Mouse (Mus musculus): ENCODE data around the gene Krtap5-4. TPM values are rescaled to one million over a fixed set of nuclear protein-coding genes. Genes with fewer than 3 reads are reported as not detected.
A peak's percentile ranks its signal among the peaks of the same experiment; 100 is the strongest.
"Not testable (repeated sequence)": the region's sequence is repeated elsewhere in the genome, so short reads cannot be mapped to it uniquely, and the experiment has no call there.

Krtap5-4 gene
- polyA plus RNA-seq, 1 experiment from 2014 or later = not detected

DNA sequence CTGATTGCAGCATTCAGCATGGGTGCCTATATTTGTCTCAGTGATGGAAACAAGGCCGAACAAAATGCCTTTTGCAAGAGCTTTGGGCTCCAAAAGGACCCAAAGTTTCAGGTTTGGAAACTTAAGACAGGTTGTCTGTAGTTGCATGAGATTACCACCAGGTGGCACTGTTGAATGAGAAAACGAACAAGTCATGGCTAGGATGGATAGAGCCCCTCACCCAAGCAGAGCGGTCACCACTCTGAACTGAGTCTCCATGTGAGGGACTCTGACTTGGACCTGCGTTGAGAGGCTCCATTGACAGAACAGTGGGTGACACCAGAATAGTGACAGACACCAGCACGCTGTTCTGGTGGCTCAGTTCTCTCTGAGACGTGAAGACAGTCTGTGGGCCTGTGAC, 13.2 kb downstream of the Krtap5-4 start:
- 49% methylated on average over 6 of the region's 6 CpGs for WGBS
- H3K36me3 ChIP-seq (ENCODE audit: control insufficient read depth, insufficient read depth, low read length) = no peaks in the 10 kb centered on the region
- DNase-seq (ENCODE audit: low spot score) = peak; percentile 60
- no peaks in the 10 kb centered on the region for H3K9me3 ChIP-seq (ENCODE audit: control insufficient read depth, low read length)
- no peak overlapping the region for H3K9ac ChIP-seq (ENCODE audit: low read length)
- ATAC-seq (replicated peaks; ENCODE audit: low FRiP score) = no peak
- H3K4me1 ChIP-seq (replicated peaks; ENCODE audit: control insufficient read depth, insufficient read depth, low read length) = no peaks in the 10 kb centered on the region
- H3K4me3 ChIP-seq (ENCODE audit: low read depth, low read length) = no peak overlapping the region
- H3K4me2 ChIP-seq (ENCODE audit: low read depth, low read length, severe bottlenecking) = no peak overlapping the region
- no peaks in the 10 kb centered on the region for H3K27me3 ChIP-seq (ENCODE audit: control insufficient read depth, insufficient read depth, low read length)
- no peak overlapping the region for H3K27ac ChIP-seq (ENCODE audit: low read depth, low read length)

DNA sequence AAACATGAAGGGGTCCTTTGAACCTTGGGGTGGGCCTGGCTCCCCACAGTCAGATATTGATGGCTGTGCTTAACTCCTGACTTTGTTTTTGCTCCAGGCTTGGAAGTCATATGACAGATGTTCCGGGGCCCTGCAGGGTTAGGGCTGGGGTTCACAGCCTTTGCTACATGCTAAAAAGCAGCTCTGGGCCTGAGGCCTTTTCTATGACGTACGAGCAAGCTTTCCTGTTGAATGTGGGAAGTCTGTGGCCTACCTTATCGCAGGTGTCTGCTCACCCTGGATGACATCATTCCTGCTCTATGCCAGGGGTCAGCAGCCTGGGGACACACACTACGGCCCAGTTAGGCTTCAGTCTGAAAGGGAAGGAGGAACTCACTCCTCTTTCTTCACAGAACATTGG, 13.9 kb downstream of the Krtap5-4 start:
- ATAC-seq (replicated peaks; ENCODE audit: low FRiP score) = no peak
- H3K27ac ChIP-seq (ENCODE audit: low read depth, low read length) = no peak overlapping the region
- 85% methylated on average over 5 of the region's 5 CpGs for WGBS

GRCm38 (mm10) chr7:142319124-142319523, 15.8 kb downstream of the Krtap5-4 start:
- WGBS = 84% methylated on average over 11 of the region's 11 CpGs
- no peak overlapping the region for H3K27ac ChIP-seq (ENCODE audit: low read depth, low read length)
- no peak overlapping the region for H3K4me3 ChIP-seq (ENCODE audit: low read depth, low read length)
- no peaks in the 10 kb centered on the region for H3K4me1 ChIP-seq (replicated peaks; ENCODE audit: control insufficient read depth, insufficient read depth, low read length)
- H3K4me2 ChIP-seq (ENCODE audit: low read depth, low read length, severe bottlenecking) = no peak overlapping the region
- H3K9me3 ChIP-seq (ENCODE audit: control insufficient read depth, low read length) = no peaks in the 10 kb centered on the region
- no peak overlapping the region for H3K9ac ChIP-seq (ENCODE audit: low read length)
- H3K36me3 ChIP-seq (ENCODE audit: control insufficient read depth, insufficient read depth, low read length) = no peaks in the 10 kb centered on the region
- ATAC-seq (replicated peaks; ENCODE audit: low FRiP score) (no peak), DNase-seq (ENCODE audit: low spot score) (no peak)
- no peaks in the 10 kb centered on the region for H3K27me3 ChIP-seq (ENCODE audit: control insufficient read depth, insufficient read depth, low read length)

More for the DNA sequence above, 13.9 kb downstream of the Krtap5-4 start:
- H3K36me3 ChIP-seq (ENCODE audit: control insufficient read depth, insufficient read depth, low read length) = no peaks in the 10 kb centered on the region
- DNase-seq (ENCODE audit: low spot score) = no peak
- no peak overlapping the region for H3K9ac ChIP-seq (ENCODE audit: low read length)
- H3K9me3 ChIP-seq (ENCODE audit: control insufficient read depth, low read length) = no peaks in the 10 kb centered on the region
- H3K4me3 ChIP-seq (ENCODE audit: low read depth, low read length) = no peak overlapping the region
- H3K4me2 ChIP-seq (ENCODE audit: low read depth, low read length, severe bottlenecking) = no peak overlapping the region
- H3K27me3 ChIP-seq (ENCODE audit: control insufficient read depth, insufficient read depth, low read length) = no peaks in the 10 kb centered on the region
- no peaks in the 10 kb centered on the region for H3K4me1 ChIP-seq (replicated peaks; ENCODE audit: control insufficient read depth, insufficient read depth, low read length)

GRCm38 (mm10) chr7:142320906-142321305, 17.6 kb downstream of the Krtap5-4 start:
- Histone ChIP-seq H3K9ac (ENCODE audit: low read length) (no peak overlapping the region), H3K4me1 (replicated peaks; ENCODE audit: control insufficient read depth, insufficient read depth, low read length) (no peaks in the 10 kb centered on the region), H3K36me3 (ENCODE audit: control insufficient read depth, insufficient read depth, low read length) (no peaks in the 10 kb centered on the region), H3K27me3 (ENCODE audit: control insufficient read depth, insufficient read depth, low read length) (no peaks in the 10 kb centered on the region), H3K4me3 (ENCODE audit: low read depth, low read length) (no peak overlapping the region), H3K9me3 (ENCODE audit: control insufficient read depth, low read length) (no peaks in the 10 kb centered on the region), H3K4me2 (ENCODE audit: low read depth, low read length, severe bottlenecking) (no peak overlapping the region), H3K27ac (ENCODE audit: low read depth, low read length) (no peak overlapping the region)
- 54% methylated on average over 2 of the region's 2 CpGs for WGBS
- ATAC-seq (replicated peaks; ENCODE audit: low FRiP score) (no peak), DNase-seq (ENCODE audit: low spot score) (no peak)

DNA sequence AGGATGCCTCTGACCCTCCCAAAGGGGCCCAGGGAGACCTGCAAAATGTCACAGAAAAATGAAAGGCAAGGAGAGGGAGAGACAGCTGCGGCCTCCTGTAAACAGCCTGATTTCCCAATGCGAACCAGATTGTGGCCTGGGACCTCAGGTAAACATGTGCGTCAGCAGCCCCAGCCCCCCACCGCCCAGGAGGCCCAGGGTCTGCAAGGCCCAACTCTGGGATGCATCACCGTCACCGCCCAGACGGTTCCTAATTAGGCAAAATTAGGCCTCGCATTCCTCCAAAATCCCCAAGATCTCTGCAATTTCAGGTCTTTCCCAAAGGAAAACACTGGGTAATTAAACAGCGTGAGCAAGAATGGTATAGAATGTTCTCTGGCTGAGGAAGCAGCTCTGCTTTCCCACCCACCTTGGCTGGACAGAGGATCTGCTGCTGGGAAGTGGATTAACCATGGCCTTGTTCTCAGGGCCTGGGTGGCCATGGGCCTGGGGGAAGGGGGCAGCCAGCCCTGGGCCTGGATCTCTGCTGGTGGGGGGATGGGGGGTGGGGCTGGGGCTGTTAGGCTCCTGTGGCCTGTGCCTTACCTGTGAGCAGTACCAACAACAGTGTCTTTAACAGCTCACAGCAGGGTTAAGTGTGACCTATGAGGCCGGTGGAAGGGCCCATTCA, 18.4 kb downstream of the Krtap5-4 start:
- H3K36me3 ChIP-seq (ENCODE audit: control insufficient read depth, insufficient read depth, low read length); H3K4me2 ChIP-seq (ENCODE audit: low read depth, low read length, severe bottlenecking); H3K27ac ChIP-seq (ENCODE audit: low read depth, low read length); H3K4me1 ChIP-seq (replicated peaks; ENCODE audit: control insufficient read depth, insufficient read depth, low read length); H3K9ac ChIP-seq (ENCODE audit: low read length); H3K27me3 ChIP-seq (ENCODE audit: control insufficient read depth, insufficient read depth, low read length); ATAC-seq (replicated peaks; ENCODE audit: low FRiP score); H3K4me3 ChIP-seq (ENCODE audit: low read depth, low read length); H3K9me3 ChIP-seq (ENCODE audit: control insufficient read depth, low read length); DNase-seq (ENCODE audit: low spot score): not testable (repeated sequence)
- WGBS = 54% methylated on average over 4 of the region's 10 CpGs

- no peak for ATAC-seq (replicated peaks; ENCODE audit: low FRiP score)
- Histone ChIP-seq H3K4me1 (replicated peaks; ENCODE audit: control insufficient read depth, insufficient read depth, low read length) (no peaks in the 10 kb centered on the region), H3K27ac (ENCODE audit: low read depth, low read length) (no peak overlapping the region), H3K36me3 (ENCODE audit: control insufficient read depth, insufficient read depth, low read length) (no peaks in the 10 kb centered on the region), H3K27me3 (ENCODE audit: control insufficient read depth, insufficient read depth, low read length) (no peaks in the 10 kb centered on the region), H3K4me2 (ENCODE audit: low read depth, low read length, severe bottlenecking) (no peak overlapping the region), H3K4me3 (ENCODE audit: low read depth, low read length) (no peak overlapping the region), H3K9ac (ENCODE audit: low read length) (no peak overlapping the region), H3K9me3 (ENCODE audit: control insufficient read depth, low read length) (no peaks in the 10 kb centered on the region)
- WGBS = 93% methylated on average over 6 of the region's 6 CpGs
- no peak for DNase-seq (ENCODE audit: low spot score)
Measured at GRCm38 (mm10) chr7:142322641-142323040, 19.3 kb downstream of the Krtap5-4 start.

GRCm38 (mm10) chr7:142323396-142324117, 20.2 kb downstream of the Krtap5-4 start:
- Histone ChIP-seq H3K27ac (ENCODE audit: low read depth, low read length) (no peak overlapping the region), H3K27me3 (ENCODE audit: control insufficient read depth, insufficient read depth, low read length) (no peaks in the 10 kb centered on the region), H3K36me3 (ENCODE audit: control insufficient read depth, insufficient read depth, low read length) (no peaks in the 10 kb centered on the region), H3K9ac (ENCODE audit: low read length) (no peak overlapping the region), H3K9me3 (ENCODE audit: control insufficient read depth, low read length) (no peaks in the 10 kb centered on the region), H3K4me3 (ENCODE audit: low read depth, low read length) (no peak overlapping the region), H3K4me2 (ENCODE audit: low read depth, low read length, severe bottlenecking) (no peak overlapping the region), H3K4me1 (replicated peaks; ENCODE audit: control insufficient read depth, insufficient read depth, low read length) (no peaks in the 10 kb centered on the region)
- 87% methylated on average over 12 of the region's 12 CpGs for WGBS
- DNase-seq (ENCODE audit: low spot score) (no peak), ATAC-seq (replicated peaks; ENCODE audit: low FRiP score) (no peak)

DNA sequence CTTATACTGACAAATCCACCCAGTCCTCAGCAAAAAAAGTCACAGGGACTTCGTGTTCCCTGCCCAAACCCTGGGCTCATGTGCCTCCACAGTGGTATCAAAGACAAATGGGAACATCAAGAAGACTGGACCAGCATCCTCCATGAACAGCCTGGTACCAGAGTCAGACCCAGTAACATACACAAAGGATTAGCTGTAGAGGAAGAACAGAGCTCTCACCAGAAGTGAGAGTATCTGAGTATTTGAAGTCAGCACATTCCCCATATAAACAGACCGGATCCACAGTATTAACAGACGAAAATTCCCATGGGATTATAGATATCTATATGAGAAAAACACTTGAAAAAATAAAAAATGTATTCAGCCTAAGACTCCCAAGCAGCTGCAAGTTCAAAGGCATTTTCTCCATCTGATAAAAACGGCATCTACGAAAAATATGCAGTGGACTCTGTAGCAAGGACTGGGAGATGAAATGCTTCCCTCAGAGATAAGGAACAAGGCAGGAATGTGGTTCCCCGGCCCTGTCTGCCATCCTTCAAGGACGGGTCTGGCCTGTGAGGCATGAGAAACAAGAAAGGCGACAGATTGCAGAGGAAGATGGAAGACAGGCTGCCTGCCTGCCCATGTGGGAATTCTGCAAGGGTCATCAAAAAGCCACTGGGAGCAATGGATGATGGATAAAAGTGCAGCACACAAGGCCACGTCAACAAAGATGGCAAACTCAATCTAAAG, 23.5 kb downstream of the Krtap5-4 start:
- Histone ChIP-seq H3K4me1 (replicated peaks; ENCODE audit: control insufficient read depth, insufficient read depth, low read length) (no peaks in the 10 kb centered on the region), H3K9me3 (ENCODE audit: control insufficient read depth, low read length) (no peaks in the 10 kb centered on the region), H3K9ac (ENCODE audit: low read length) (no peak overlapping the region), H3K4me3 (ENCODE audit: low read depth, low read length) (no peak overlapping the region), H3K27ac (ENCODE audit: low read depth, low read length) (no peak overlapping the region), H3K4me2 (ENCODE audit: low read depth, low read length, severe bottlenecking) (no peak overlapping the region), H3K36me3 (ENCODE audit: control insufficient read depth, insufficient read depth, low read length) (no peaks in the 10 kb centered on the region), H3K27me3 (ENCODE audit: control insufficient read depth, insufficient read depth, low read length) (no peaks in the 10 kb centered on the region)
- DNase-seq (ENCODE audit: low spot score) (no peak), ATAC-seq (replicated peaks; ENCODE audit: low FRiP score) (no peak)
- WGBS = 81% methylated on average over 9 of the region's 9 CpGs
